In genomic region chr1:72283992-72284485, GRCm38 (mm10) we compare ENCODE assay signal across 8 mouse cellular contexts. TPM values are rescaled to one million over a fixed set of nuclear protein-coding genes. Genes with fewer than 3 reads are reported as not detected.
DNase-seq lines count a peak whose midpoint lies in the region; ATAC-seq and TF ChIP-seq lines count a peak whose summit lies in the region.

Pecr (minus strand) TSS chr1:72284314.
Tmem169 (plus strand) TSS chr1:72284369.

- peak within 1 kb of the TSS; percentile 68 for H3K4me3 ChIP-seq in heart, embryonic 12.5 days
- peak within 1 kb of the TSS; percentile 54 for H3K4me3 ChIP-seq in kidney, postnatal 0 days (replicated peaks; ENCODE audit: low read depth, low read length)
- peak within 1 kb of the TSS; percentile 60 for H3K4me3 ChIP-seq in liver, embryonic 11.5 days (ENCODE audit: low read depth, low read length)
- peak within 1 kb of the TSS; percentile 45 for H3K4me3 ChIP-seq in stomach, embryonic 14.5 days (ENCODE audit: low read depth, low read length)

- H3K9me3 ChIP-seq in heart, embryonic 12.5 days (replicated peaks), result no peaks in the 10 kb centered on the region
- H3K9me3 ChIP-seq in kidney, postnatal 0 days (replicated peaks; ENCODE audit: low read length), result no peaks in the 10 kb centered on the region
- no peaks in the 10 kb centered on the region for H3K9me3 ChIP-seq in liver, embryonic 11.5 days (ENCODE audit: control insufficient read depth, low read length)
- no peaks in the 10 kb centered on the region for H3K9me3 ChIP-seq in stomach, embryonic 14.5 days (ENCODE audit: control insufficient read depth, low read depth, low read length)

- H3K4me1 ChIP-seq in heart, embryonic 12.5 days (replicated peaks), result 0 out of 2 replicates have a peak, but pooled peaks cover 3% of the 10 kb centered on the region
- no peaks in the 10 kb centered on the region for H3K4me1 ChIP-seq in kidney, postnatal 0 days (replicated peaks; ENCODE audit: insufficient read depth, low read length)
- H3K4me1 ChIP-seq in liver, embryonic 11.5 days (replicated peaks; ENCODE audit: control insufficient read depth, insufficient read depth, low read length), result peaks cover 3% of the 10 kb centered on the region; the same call in 1 of the 2 replicates
- H3K4me1 ChIP-seq in stomach, embryonic 14.5 days (ENCODE audit: control insufficient read depth, insufficient read depth, low read length), result peaks cover 3% of the 10 kb centered on the region; the same call in 1 of the 2 replicates

- peak; percentile 93 to 94 for DNase-seq in B cell, adult 2 months
- peak; percentile 97 for DNase-seq in brain, adult 2 months (ENCODE audit: low read depth, low spot score)
- peak; percentile 97 for DNase-seq in kidney, postnatal 0 days (ENCODE audit: low spot score)
- DNase-seq in liver, embryonic 11.5 days (ENCODE audit: low spot score), result peak; percentile 94
- peak; percentile 86 for DNase-seq in naive thymus-derived CD4-positive, alpha-beta T cell, adult 2 months (ENCODE audit: low read depth)

- ATAC-seq in erythroblast, adult 5-6 weeks (replicated peaks; ENCODE audit: low FRiP score, poor library complexity, severe bottlenecking), result peak; percentile 99
- peak; percentile 100 for ATAC-seq in heart, embryonic 12.5 days (ENCODE audit: insufficient number of reproducible peaks, low FRiP score)
- peak; percentile 98 for ATAC-seq in kidney, postnatal 0 days (replicated peaks; ENCODE audit: low FRiP score, low read depth)
- peak; percentile 99 for ATAC-seq in liver, embryonic 11.5 days (replicated peaks; ENCODE audit: low FRiP score)
- ATAC-seq in stomach, embryonic 14.5 days (ENCODE audit: insufficient number of reproducible peaks, insufficient read depth, low FRiP score, low read depth), result peak; percentile 99

- peaks cover 4% of the 10 kb centered on the region; the same call in 1 of the 2 replicates for H3K27me3 ChIP-seq in heart, embryonic 12.5 days (replicated peaks)
- no peaks in the 10 kb centered on the region for H3K27me3 ChIP-seq in kidney, postnatal 0 days (ENCODE audit: insufficient read depth, low read length)
- H3K27me3 ChIP-seq in liver, embryonic 11.5 days (replicated peaks; ENCODE audit: control insufficient read depth, insufficient read depth, low read length), result no peaks in the 10 kb centered on the region; the same call in 1 of the 2 replicates
- H3K27me3 ChIP-seq in stomach, embryonic 14.5 days (ENCODE audit: control insufficient read depth, insufficient read depth, low read length), result no peaks in the 10 kb centered on the region

- H3K36me3 ChIP-seq in heart, embryonic 12.5 days, result no peaks in the 10 kb centered on the region
- no peaks in the 10 kb centered on the region for H3K36me3 ChIP-seq in kidney, postnatal 0 days (ENCODE audit: insufficient read depth, low read length)
- H3K36me3 ChIP-seq in liver, embryonic 11.5 days (ENCODE audit: control insufficient read depth, insufficient read depth, low read length), result no peaks in the 10 kb centered on the region
- no peaks in the 10 kb centered on the region for H3K36me3 ChIP-seq in stomach, embryonic 14.5 days (ENCODE audit: control insufficient read depth, insufficient read depth, low read length)

- H3K27ac ChIP-seq in heart, embryonic 12.5 days (ENCODE audit: poor library complexity, severe bottlenecking), result no peak within 1 kb of the TSS
- H3K27ac ChIP-seq in kidney, postnatal 0 days, result peak within 1 kb of the TSS; percentile 76; the same call in 1 of the 2 replicates
- 0 out of 2 replicates have a peak within 1 kb of the TSS, but pooled peaks have one; percentile 40 for H3K27ac ChIP-seq in liver, embryonic 11.5 days (ENCODE audit: low read depth, low read length)
- H3K27ac ChIP-seq in stomach, embryonic 14.5 days (ENCODE audit: low read length), result no peak within 1 kb of the TSS

- H3K9ac ChIP-seq in heart, embryonic 12.5 days, result peak within 1 kb of the TSS; percentile 85
- H3K9ac ChIP-seq in kidney, postnatal 0 days (ENCODE audit: low read depth, low read length), result peak within 1 kb of the TSS; percentile 71
- peak within 1 kb of the TSS; percentile 68 for H3K9ac ChIP-seq in liver, embryonic 11.5 days (ENCODE audit: low read depth, low read length)
- H3K9ac ChIP-seq in stomach, embryonic 14.5 days (replicated peaks; ENCODE audit: low read depth, low read length), result peak within 1 kb of the TSS; percentile 36

- WGBS in heart, embryonic 12.5 days, result under 1% methylated on average over 30 of the region's 30 CpGs
- under 1% methylated on average over 30 of the region's 30 CpGs for WGBS in kidney, postnatal 0 days
- under 1% methylated on average over 30 of the region's 30 CpGs for WGBS in liver, embryonic 11.5 days
- WGBS in stomach, embryonic 14.5 days, result under 1% methylated on average over 30 of the region's 30 CpGs

- peak; percentile 39; the same call in 1 of the 2 replicates for TF ChIP-seq CTCF in kidney, postnatal 0 days (IDR thresholded peaks at IDR 0.05; ENCODE audit: low read depth)

- peak within 1 kb of the TSS; percentile 92 for H3K4me2 ChIP-seq in heart, embryonic 12.5 days
- H3K4me2 ChIP-seq in kidney, postnatal 0 days (ENCODE audit: low read length), result peak within 1 kb of the TSS; percentile 88
- peak within 1 kb of the TSS; percentile 83 for H3K4me2 ChIP-seq in liver, embryonic 11.5 days
- peak within 1 kb of the TSS; percentile 80 for H3K4me2 ChIP-seq in stomach, embryonic 14.5 days (replicated peaks; ENCODE audit: low read depth, low read length)

RNA-seq across cellular contexts. Expression of gene Pecr, which starts in this region (rescaled TPM):
- total RNA-seq in erythroblast, adult 5-6 weeks (2015; ENCODE audit: low replicate concordance), result 3.6 TPM in 1 of 2 replicates, not detected in the other
- total RNA-seq in erythroblast, adult 5-6 weeks (2017; ENCODE audit: low replicate concordance), result 0.34 and 2.1 TPM in 2 replicates
- polyA plus RNA-seq in heart, embryonic 12.5 days (2016; fragmentation: Nextera tagmentation; extraction: Ambion mirVana), result 16.9 and 18.7 TPM in 2 replicates
- polyA plus RNA-seq in kidney, postnatal 0 days (2015; fragmentation: Nextera tagmentation; extraction: Ambion mirVana), result 82.0 and 87.8 TPM in 2 replicates
- polyA plus RNA-seq in liver, embryonic 11.5 days (2014; fragmentation: Nextera tagmentation; extraction: Ambion mirVana), result 40.2 and 43.2 TPM in 2 replicates
- 35.0 and 35.7 TPM in 2 replicates for polyA plus RNA-seq in stomach, embryonic 14.5 days (2014; fragmentation: Nextera tagmentation; extraction: Ambion mirVana)

RNA-seq across cellular contexts. Expression of gene Tmem169, which starts in this region (rescaled TPM):
- total RNA-seq in erythroblast, adult 5-6 weeks (2015; ENCODE audit: low replicate concordance), result not detected in 2 replicates
- not detected in 2 replicates for total RNA-seq in erythroblast, adult 5-6 weeks (2017; ENCODE audit: low replicate concordance)
- polyA plus RNA-seq in heart, embryonic 12.5 days (2016; fragmentation: Nextera tagmentation; extraction: Ambion mirVana), result 0.22 and 0.29 TPM in 2 replicates
- polyA plus RNA-seq in kidney, postnatal 0 days (2015; fragmentation: Nextera tagmentation; extraction: Ambion mirVana), result 4.1 and 4.8 TPM in 2 replicates
- 0.77 and 0.90 TPM in 2 replicates for polyA plus RNA-seq in liver, embryonic 11.5 days (2014; fragmentation: Nextera tagmentation; extraction: Ambion mirVana)
- polyA plus RNA-seq in stomach, embryonic 14.5 days (2014; fragmentation: Nextera tagmentation; extraction: Ambion mirVana), result 2.6 and 3.7 TPM in 2 replicates

Comparison
In these comparisons a context has a peak if more than half of its experiments do, and no peak if none do; other contexts are left out.
1. H3K27ac ChIP-seq: peak in kidney, postnatal 0 days (single experiment) and liver, embryonic 11.5 days (single experiment); none in heart, embryonic 12.5 days (single experiment) and stomach, embryonic 14.5 days (single experiment).
2. Peak in every context shown above with its lines, with median percentiles within 50 percentile points of each other: DNase-seq, ATAC-seq, H3K4me2 ChIP-seq, H3K4me3 ChIP-seq and H3K9ac ChIP-seq.